Mouse (Mus musculus) heart, postnatal 4 days (tissue): ENCODE results near the gene Gm21746. TPM values are rescaled to one million over a fixed set of nuclear protein-coding genes. Genes with fewer than 3 reads are reported as not detected.
"Not testable (repeated sequence)": the region's sequence is repeated elsewhere in the genome, so short reads cannot be mapped to it uniquely, and the experiment has no call there.

Source experiments
- DNase-seq: peaks from one replicate; pipeline ENCODE4 v3.0.0; 2021
- total RNA-seq, 2 experiments: library from RNA; stranded (reverse); gene quantifications; 2 replicates each; pipeline ENCODE4 v1.2.3; 2021

Gene Gm21746
- total RNA-seq: not detected

- not testable (repeated sequence) for DNase-seq
Observed at GRCm38 (mm10) chrY:6237895-6238294, at the start of gene Gm21746. TSS of gene Gm21746 (minus strand) at chrY:6237995.

- DNase-seq: not testable (repeated sequence)
Observed at GRCm38 (mm10) chrY:6266798-6267197, 29.0 kb upstream of the Gm21746 start, which contains the start of gene Gm20873. TSS of gene Gm20873 (plus strand) at chrY:6267098.

Other genes with a start within 250 kb of the Gm21746 start
- not detected for gene Gm20873, start 29.1 kb upstream of the Gm21746 start, total RNA-seq